Mouse (Mus musculus) heart, embryonic 10.5 days (tissue): ENCODE data around the gene Camk1d. TPM values are rescaled to one million over a fixed set of nuclear protein-coding genes. Genes with fewer than 3 reads are reported as not detected.

Experiments used
- DNase-seq: peaks from one replicate; pipeline ENCODE4 v3.0.0-alpha.2; 2017; ENCODE audit warnings: low spot score
- H3K27ac ChIP-seq: fragments of 300-500 bp; sonication (generic); 2 replicates; pipeline ENCODE4 v1.5.1; 2016; ENCODE audit warnings: mild to moderate bottlenecking
- H3K27me3 ChIP-seq: fragments of 300-500 bp; sonication (generic); 2 replicates; pipeline ENCODE4 v1.6.1; 2016; ENCODE audit warnings: mild to moderate bottlenecking; ENCODE audit not compliant: poor library complexity, insufficient read depth, severe bottlenecking
- H3K36me3 ChIP-seq: fragments of 300-500 bp; sonication (generic); 2 replicates; pipeline ENCODE4 v1.6.1; 2016; ENCODE audit warnings: mild to moderate bottlenecking, moderate library complexity
- H3K4me1 ChIP-seq: fragments of 300-500 bp; sonication (generic); 2 replicates; pipeline ENCODE4 v1.6.1; 2016; ENCODE audit warnings: mild to moderate bottlenecking
- H3K4me3 ChIP-seq: fragments of 300-500 bp; sonication (generic); 2 replicates; pipeline ENCODE4 v1.5.1; 2016; ENCODE audit warnings: mild to moderate bottlenecking, moderate library complexity
- H3K9me3 ChIP-seq: fragments of 300-500 bp; sonication (generic); 2 replicates; pipeline ENCODE4 v1.6.1; 2016; ENCODE audit warnings: mild to moderate bottlenecking, moderate library complexity
- WGBS: fragments of 180-500 bp; shearing (Covaris S2); methylation state at CpG from one replicate; pipeline ENCODE4 v1.1.7; 2016; 5-methylcytosine and 5-hydroxymethylcytosine counted together
- polyA plus RNA-seq: library from polyadenylated mRNA; unstranded; fragments of >200 nt; fragmentation: Nextera tagmentation; extraction: Ambion mirVana; gene quantifications from 2 replicates; pipeline ENCODE4 v1.2.1, GENCODE M21; 2016

Camk1d gene
- polyA plus RNA-seq, 1 experiment from 2014 or later: 1.1 TPM

DNA sequence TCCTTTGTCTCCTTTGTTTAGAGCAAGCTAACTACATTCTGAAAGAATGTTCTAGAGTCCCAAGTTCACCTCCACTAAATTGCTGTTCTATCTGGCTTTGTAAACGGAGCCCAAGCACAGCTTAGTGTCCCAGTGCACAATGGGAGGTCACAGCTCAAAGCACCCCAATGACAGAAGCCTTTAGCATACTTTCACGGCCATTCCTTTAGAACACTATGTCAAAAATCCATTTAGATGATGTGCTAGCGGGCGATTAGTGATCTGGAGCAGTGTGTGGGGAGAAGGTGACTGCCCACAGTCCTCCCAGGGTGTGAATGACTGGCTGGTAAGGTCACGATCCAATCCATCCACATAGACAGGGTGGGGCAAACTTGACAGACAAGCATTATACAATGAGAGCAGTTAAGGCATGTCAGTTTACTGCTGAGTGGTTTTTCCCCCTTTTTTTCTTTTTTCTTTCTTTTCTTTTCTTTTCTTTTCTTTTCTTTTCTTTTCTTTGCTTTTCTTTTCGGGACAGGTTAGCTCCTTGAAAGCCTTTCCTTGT, 341.4 kb downstream of the Camk1d start:
- Histone ChIP-seq H3K4me1 (no peaks in the 10 kb centered on the region), H3K9me3 (no peaks in the 10 kb centered on the region), H3K4me3 (no peak overlapping the region), H3K27me3 (no peaks in the 10 kb centered on the region), H3K27ac (no peak overlapping the region), H3K36me3 (no peaks in the 10 kb centered on the region)
- DNase-seq: no peak
- WGBS: 63% methylated on average over 6 of the region's 6 CpGs

DNA sequence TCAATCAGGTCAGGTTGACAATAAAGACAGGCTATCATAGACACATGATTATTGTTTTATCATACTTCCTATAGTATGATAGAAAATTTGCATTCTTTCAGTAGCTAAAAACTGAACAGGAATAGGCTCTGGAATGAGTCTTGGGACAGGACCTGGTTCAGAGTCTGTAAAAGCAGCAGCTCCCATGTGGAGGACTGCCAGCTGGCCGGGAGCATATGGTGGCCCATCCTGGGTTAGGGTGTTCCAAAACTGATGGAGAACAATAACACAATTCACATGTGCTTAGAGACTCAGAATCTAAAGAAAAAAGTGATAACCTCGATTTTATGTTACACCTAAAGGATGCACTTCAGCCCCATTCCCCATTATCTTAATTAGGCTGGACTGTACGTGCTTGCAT, 343.0 kb downstream of the Camk1d start:
- no peak overlapping the region for H3K27ac ChIP-seq
- H3K9me3 ChIP-seq: no peaks in the 10 kb centered on the region
- H3K27me3 ChIP-seq: no peaks in the 10 kb centered on the region
- H3K4me3 ChIP-seq: no peak overlapping the region
- no peak for DNase-seq
- no peaks in the 10 kb centered on the region for H3K4me1 ChIP-seq
- H3K36me3 ChIP-seq: no peaks in the 10 kb centered on the region
- 76% methylated on average over 3 of the region's 3 CpGs for WGBS

- H3K4me3 ChIP-seq: no peak overlapping the region
- DNase-seq: no peak
- no peaks in the 10 kb centered on the region for H3K36me3 ChIP-seq
- 74% methylated on average over 3 of the region's 3 CpGs for WGBS
- no peaks in the 10 kb centered on the region for H3K4me1 ChIP-seq
- H3K27me3 ChIP-seq: no peaks in the 10 kb centered on the region
- no peak overlapping the region for H3K27ac ChIP-seq
- H3K9me3 ChIP-seq: no peaks in the 10 kb centered on the region
Observed at GRCm38 (mm10) chr2:5370591-5370990, 343.7 kb downstream of the Camk1d start.

- Histone ChIP-seq H3K27ac (no peak overlapping the region), H3K4me3 (no peak overlapping the region), H3K9me3 (no peaks in the 10 kb centered on the region), H3K4me1 (no peaks in the 10 kb centered on the region), H3K27me3 (no peaks in the 10 kb centered on the region), H3K36me3 (no peaks in the 10 kb centered on the region)
- WGBS: 56% methylated on average over 5 of the region's 5 CpGs
- no peak for DNase-seq
Observed at GRCm38 (mm10) chr2:5363836-5364235, 350.5 kb downstream of the Camk1d start.

DNA sequence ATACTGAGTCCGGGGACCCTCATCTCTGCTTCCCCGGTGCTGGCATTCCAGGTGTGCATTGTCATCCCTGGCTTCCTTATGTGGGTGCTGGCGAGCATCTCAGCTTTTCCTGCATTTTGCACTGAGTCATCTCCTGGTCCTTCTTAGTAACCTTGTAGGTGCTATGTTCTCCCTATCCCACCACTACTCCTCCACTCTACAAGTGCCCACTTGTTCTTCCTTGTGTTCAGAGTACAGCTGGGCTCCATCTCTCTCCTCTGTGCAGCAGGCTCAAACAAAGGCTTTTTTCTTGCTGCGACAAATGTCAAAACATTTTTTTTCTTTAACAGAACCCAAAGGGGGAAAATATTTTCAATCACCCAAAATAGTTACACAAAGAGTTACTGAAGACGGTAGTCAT, 356.3 kb downstream of the Camk1d start:
- Histone ChIP-seq H3K27me3 (no peaks in the 10 kb centered on the region), H3K9me3 (no peaks in the 10 kb centered on the region), H3K27ac (no peak overlapping the region), H3K36me3 (no peaks in the 10 kb centered on the region), H3K4me1 (no peaks in the 10 kb centered on the region), H3K4me3 (no peak overlapping the region)
- 84% methylated on average over 5 of the region's 5 CpGs for WGBS
- DNase-seq: no peak

- DNase-seq: no peak
- 67% methylated on average over 4 of the region's 4 CpGs for WGBS
- no peaks in the 10 kb centered on the region for H3K9me3 ChIP-seq
Observed at GRCm38 (mm10) chr2:5357056-5357455, 357.3 kb downstream of the Camk1d start.

GRCm38 (mm10) chr2:5352821-5353522, 361.3 kb downstream of the Camk1d start:
- DNase-seq: no peak
- no peak overlapping the region for H3K4me3 ChIP-seq
- H3K9me3 ChIP-seq: no peaks in the 10 kb centered on the region
- no peaks in the 10 kb centered on the region for H3K27me3 ChIP-seq
- WGBS: 78% methylated on average over 13 of the region's 13 CpGs
- no peak overlapping the region for H3K27ac ChIP-seq
- H3K36me3 ChIP-seq: no peaks in the 10 kb centered on the region
- H3K4me1 ChIP-seq: no peaks in the 10 kb centered on the region

More at GRCm38 (mm10) chr2:5357056-5357455, 357.3 kb downstream of the Camk1d start:
- H3K36me3 ChIP-seq: no peaks in the 10 kb centered on the region
- no peaks in the 10 kb centered on the region for H3K27me3 ChIP-seq
- H3K4me1 ChIP-seq: no peaks in the 10 kb centered on the region
- no peak overlapping the region for H3K4me3 ChIP-seq
- H3K27ac ChIP-seq: no peak overlapping the region

GRCm38 (mm10) chr2:5345344-5345743, 369.0 kb downstream of the Camk1d start:
- Histone ChIP-seq H3K9me3 (no peaks in the 10 kb centered on the region), H3K4me1 (no peaks in the 10 kb centered on the region), H3K36me3 (no peaks in the 10 kb centered on the region), H3K27me3 (no peaks in the 10 kb centered on the region), H3K27ac (no peak overlapping the region), H3K4me3 (no peak overlapping the region)
- WGBS: 77% methylated on average over 9 of the region's 9 CpGs
- DNase-seq: no peak

- no peak for DNase-seq
- Histone ChIP-seq H3K9me3 (no peaks in the 10 kb centered on the region), H3K27me3 (no peaks in the 10 kb centered on the region), H3K4me3 (no peak overlapping the region), H3K4me1 (no peaks in the 10 kb centered on the region), H3K27ac (no peak overlapping the region), H3K36me3 (no peaks in the 10 kb centered on the region)
- 71% methylated on average over 12 of the region's 12 CpGs for WGBS
Observed at GRCm38 (mm10) chr2:5327533-5328250, 386.6 kb downstream of the Camk1d start.

DNA sequence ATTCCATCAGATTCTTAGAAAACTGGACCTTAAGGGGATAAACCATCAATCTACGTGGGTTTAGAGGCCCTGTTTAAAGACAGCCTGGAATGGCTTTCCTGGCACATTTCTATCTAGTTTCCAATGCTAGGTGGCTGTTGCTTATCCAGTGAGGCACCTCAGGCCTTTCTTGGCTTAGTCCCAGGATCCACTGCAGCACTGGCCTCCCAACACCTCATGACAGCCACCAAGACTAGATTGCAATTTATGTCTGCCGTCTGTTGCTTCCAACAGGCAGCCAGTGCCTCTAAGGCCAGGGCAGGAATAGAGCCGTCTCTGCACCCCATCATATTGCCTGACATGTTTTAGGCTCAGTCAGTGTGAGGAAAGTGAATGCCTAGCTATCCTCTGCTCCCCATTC, 389.5 kb downstream of the Camk1d start:
- Histone ChIP-seq H3K4me1 (no peaks in the 10 kb centered on the region), H3K9me3 (no peaks in the 10 kb centered on the region), H3K27ac (no peak overlapping the region), H3K36me3 (no peaks in the 10 kb centered on the region), H3K4me3 (no peak overlapping the region), H3K27me3 (no peaks in the 10 kb centered on the region)
- DNase-seq: no peak
- WGBS: 72% methylated on average over 3 of the region's 3 CpGs

DNA sequence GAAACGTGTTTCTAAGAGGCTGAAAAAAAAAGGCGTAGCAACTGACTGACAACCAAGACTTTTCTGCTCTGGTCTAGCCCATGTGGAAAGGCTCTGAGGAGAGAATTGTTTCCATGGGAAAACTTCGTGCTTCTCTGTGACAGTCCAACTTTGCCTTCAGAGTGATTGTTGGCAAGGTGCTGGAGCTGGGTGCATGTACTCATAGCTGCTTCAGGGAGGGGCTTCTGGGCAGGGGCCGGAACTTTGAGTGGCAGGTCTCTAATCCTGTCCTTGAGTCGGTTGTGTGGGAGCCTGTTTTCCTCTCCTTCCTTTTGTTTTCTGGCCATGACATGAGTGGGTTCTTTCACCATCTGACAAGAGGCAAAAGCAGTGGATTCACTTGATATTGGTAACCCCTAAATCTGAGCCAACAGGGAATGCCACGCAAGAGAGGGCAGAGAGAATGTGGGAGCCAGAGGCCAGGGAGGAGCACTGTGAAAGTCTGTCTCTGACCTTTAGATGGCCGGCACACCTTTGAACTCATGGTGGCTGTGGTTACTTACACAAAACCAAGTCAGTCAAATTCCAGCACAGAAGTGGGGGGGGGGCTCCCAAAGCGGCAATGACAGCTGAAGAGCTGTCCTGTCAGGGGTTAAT, 392.5 kb downstream of the Camk1d start:
- H3K4me1 ChIP-seq: no peaks in the 10 kb centered on the region
- no peaks in the 10 kb centered on the region for H3K27me3 ChIP-seq
- no peak overlapping the region for H3K27ac ChIP-seq
- WGBS: 72% methylated on average over 8 of the region's 8 CpGs
- no peaks in the 10 kb centered on the region for H3K9me3 ChIP-seq
- H3K4me3 ChIP-seq: no peak overlapping the region
- DNase-seq: no peak
- H3K36me3 ChIP-seq: no peaks in the 10 kb centered on the region

GRCm38 (mm10) chr2:5319138-5319537, 395.2 kb downstream of the Camk1d start:
- H3K4me3 ChIP-seq: no peak overlapping the region
- H3K9me3 ChIP-seq: no peaks in the 10 kb centered on the region
- no peaks in the 10 kb centered on the region for H3K27me3 ChIP-seq
- DNase-seq: no peak
- no peaks in the 10 kb centered on the region for H3K4me1 ChIP-seq
- 82% methylated on average over 3 of the region's 3 CpGs for WGBS
- H3K27ac ChIP-seq: no peak overlapping the region
- no peaks in the 10 kb centered on the region for H3K36me3 ChIP-seq

DNA sequence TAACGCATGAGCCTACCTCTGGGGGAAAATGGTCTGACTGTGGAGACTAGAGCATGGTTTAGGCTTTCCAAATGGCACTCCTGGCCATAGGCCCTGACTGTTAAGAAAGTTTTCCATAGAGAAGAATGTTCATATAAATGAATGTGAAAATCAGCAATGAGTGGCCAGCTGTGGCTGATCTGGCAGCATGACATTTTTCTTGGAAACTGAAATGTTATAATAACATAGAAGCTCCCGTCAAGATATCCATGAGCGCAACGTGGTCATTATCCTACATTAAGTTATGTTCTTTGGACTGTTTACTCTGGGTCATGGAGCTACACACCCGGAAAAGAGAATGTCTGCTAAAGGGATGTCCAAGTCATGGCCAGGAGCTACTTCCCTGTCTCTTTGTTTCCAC, 397.6 kb downstream of the Camk1d start:
- H3K27ac ChIP-seq: no peak overlapping the region
- no peaks in the 10 kb centered on the region for H3K36me3 ChIP-seq
- no peak for DNase-seq
- no peaks in the 10 kb centered on the region for H3K27me3 ChIP-seq
- no peaks in the 10 kb centered on the region for H3K9me3 ChIP-seq
- H3K4me1 ChIP-seq: no peaks in the 10 kb centered on the region
- no peak overlapping the region for H3K4me3 ChIP-seq
- 85% methylated on average over 5 of the region's 5 CpGs for WGBS
